Mouse (Mus musculus) c-Kit-positive CD71-negative TER-119-negative erythroid progenitor cells, embryonic 14.5 days (primary cell): ENCODE results near the gene Fbxo11.
"Not testable (repeated sequence)": the region's sequence is repeated elsewhere in the genome, so short reads cannot be mapped to it uniquely, and the experiment has no call there.

Source experiments
- DNase-seq: peaks from one replicate; pipeline ENCODE4 v3.0.0-alpha.2; 2013; ENCODE audit warnings: low read depth

Fbxo11 gene

GRCm38 (mm10) chr17:88067202-88067901, 2.3 kb upstream of the Fbxo11 start:
- DNase-seq = no peak

DNA sequence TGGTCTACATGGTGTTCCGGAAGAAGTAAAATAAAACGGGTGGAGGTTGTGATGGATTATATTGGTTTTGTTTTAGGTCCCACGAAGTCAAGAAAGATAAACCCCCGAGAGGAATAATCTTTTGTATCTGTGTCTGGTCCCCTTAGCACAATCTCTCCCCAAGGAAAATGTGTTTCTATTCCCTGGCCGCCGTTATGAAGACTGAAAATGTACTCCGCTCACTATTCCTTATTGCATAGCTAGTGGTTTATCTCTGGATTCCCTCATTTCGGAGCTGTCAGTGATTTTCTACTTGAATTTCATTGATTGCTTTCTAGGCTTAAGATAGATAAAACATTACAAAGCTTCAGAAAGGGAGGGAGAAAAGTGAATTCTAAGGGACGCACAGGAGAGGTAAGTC, 1.7 kb upstream of the Fbxo11 start:
- DNase-seq = no peak

- DNase-seq = peak; percentile 85
Measured at GRCm38 (mm10) chr17:88065801-88066646, 933 bp upstream of the Fbxo11 start.

- DNase-seq = no peak
Measured at GRCm38 (mm10) chr17:88064347-88065030, 602 bp downstream of the Fbxo11 start.

DNA sequence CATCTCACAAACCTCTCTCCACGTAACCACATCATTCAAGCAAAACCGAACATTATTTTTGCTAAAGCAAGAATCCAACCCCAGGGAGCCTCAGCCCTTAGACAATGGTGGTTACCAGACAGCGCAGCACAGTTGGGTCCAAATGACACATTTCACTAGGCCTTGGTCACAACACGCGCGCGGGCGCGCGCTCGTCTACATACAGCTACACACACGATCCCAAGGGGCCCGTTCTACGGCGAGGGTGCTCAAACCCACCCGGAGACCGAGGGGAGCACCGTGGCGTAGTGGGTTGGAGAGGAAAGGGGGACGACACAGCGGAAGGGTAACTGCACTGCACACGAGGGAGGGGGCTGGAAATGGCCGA, 1.1 kb downstream of the Fbxo11 start:
- no peak for DNase-seq

- no peak for DNase-seq
Measured at GRCm38 (mm10) chr17:88062860-88063580, 2.1 kb downstream of the Fbxo11 start.

- no peak for DNase-seq
Measured at GRCm38 (mm10) chr17:88061942-88062341, 3.1 kb downstream of the Fbxo11 start.

GRCm38 (mm10) chr17:88058280-88058679, 6.8 kb downstream of the Fbxo11 start:
- DNase-seq = no peak

- no peak for DNase-seq
Measured at GRCm38 (mm10) chr17:88057846-88058245, 7.2 kb downstream of the Fbxo11 start.

DNA sequence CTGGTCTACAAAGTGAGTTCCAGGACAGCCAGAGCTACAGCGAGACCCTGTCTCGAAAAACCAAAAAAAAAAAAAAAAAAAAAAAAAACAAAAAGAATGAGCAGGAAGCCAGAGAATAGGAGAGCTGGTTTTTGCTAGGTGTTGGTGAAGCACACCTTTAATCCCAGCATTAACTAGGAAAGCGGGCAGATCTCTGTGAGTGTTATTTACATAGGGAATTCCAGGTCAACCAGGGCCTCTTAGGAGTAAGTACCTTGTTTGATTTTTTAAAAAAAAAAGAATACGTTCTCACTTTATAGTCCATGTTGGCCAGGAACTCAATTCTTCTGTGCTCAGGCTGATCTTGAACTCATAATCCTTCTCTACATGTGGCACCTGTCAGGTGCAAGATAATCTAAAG, 13.4 kb downstream of the Fbxo11 start:
- no peak for DNase-seq

DNA sequence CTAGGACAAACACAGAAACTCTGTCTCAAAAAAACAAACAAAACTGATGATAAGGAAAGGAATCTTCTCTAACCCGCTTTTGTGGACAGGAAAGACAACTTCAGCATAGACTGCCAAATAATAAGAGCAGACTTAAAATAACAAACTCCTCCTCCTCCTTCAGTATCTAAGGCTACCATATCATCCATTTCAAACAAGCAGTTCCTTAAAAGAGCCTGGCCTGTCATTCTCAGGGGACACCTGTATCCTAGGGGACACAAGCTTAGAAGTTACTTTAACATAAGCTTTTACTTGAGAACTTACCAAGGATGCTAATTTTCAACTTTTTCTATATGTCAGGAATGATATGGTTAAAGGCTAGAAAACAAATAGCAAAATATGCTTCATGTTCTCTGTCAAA, 14.2 kb downstream of the Fbxo11 start:
- DNase-seq = no peak

- no peak for DNase-seq
Measured at GRCm38 (mm10) chr17:88050318-88050717, 14.8 kb downstream of the Fbxo11 start.

DNA sequence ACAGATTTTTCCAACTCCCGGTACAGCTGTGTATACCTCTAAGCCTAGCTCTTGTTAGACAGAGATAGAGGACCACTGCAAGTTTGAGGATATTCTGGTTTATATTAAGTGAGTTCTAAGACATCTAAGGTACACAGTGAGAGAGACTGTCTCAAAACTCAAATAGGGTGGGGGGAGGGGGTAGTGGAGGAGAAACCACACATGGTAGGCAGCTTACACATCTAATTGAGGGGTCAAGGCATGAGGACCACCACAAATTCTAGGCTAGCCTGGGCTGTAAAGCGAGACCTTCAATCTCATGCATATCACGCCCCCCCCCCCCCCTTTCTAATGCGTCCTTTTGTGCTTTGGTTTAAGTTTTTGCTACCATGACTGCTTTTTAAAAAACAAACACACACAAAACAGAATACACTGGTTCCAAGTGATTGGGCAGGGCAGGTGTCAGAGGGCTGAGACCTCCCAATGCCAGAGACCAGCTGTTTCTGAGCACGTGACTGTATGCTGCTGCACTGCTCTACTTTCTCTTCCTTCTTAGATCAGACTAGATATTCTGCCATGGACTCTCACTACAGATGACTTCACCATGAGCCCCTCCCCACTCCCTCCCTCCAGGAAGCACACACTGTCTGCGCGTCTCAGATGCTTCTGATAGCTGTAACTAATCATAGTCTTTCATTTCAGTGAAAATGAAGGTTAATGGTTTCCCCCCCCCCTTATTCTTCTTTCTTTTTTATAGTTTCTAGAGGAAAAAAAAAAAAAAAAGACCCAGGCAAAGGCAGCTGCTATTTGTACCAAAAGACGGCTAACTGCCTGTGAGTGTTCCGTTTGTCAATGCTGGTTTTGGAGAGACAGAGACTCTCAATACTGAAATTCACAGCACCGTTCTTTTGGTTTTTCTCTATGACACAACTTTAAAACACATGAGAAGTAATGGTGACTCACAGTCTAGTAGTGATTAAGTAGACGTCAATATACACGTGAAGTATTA, 22.7 kb downstream of the Fbxo11 start:
- no peak for DNase-seq

DNA sequence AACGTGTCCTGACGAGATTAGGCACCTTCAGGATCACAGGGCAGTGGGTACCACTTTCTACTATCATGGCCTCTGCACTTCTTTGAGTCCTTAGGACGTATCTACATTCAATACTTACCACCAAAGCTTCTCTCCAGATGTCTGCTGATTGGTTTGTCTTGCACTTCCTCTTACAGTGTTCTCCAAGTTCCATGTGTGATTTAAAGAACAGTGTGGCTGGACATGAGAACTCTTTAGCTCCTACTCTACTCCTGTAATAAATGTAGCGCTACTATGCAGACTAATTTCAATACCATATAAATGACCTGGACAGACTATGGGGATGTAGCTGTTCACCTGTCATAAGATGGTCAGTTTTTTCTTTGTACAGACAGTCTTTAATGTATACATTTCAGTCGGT, 24.3 kb downstream of the Fbxo11 start:
- DNase-seq = no peak

DNA sequence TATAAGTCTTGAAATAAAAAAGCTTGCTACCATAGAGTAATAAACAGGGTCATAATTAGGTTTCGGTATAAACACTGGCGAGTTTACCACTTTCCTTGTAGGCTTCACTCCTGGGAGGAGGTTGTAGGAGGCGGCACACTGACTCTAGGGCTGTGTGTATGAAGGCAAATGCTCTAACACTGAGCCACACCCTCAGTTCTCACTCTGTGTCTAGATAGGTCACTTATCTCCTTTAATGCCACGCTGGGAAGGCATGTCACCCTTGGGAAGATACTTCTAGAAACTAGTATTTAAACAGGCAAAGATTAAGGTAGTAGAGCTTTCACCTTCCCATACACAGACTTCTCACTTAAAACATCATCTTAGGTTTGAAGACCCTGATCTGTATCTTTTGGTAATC, 30.7 kb downstream of the Fbxo11 start:
- DNase-seq = no peak

DNA sequence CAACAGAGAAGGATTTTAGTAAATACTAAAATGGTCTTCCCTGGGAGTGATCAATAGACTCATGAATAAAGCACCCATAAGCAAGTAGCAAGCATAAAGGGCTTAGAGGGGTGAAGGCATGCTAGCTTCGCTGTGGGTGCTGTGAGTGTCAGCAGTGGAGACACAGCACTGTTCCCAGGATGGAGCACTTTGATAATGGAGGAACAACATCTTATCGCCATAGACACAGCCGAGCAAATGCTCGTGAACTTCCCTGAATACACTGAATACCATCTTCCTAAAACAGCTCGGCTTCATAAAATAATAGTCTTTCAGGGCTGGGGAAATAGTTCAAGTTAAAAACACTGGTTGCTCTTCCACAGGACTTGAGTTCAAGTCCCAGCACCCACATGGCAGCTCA, 33.3 kb downstream of the Fbxo11 start:
- no peak for DNase-seq

DNA sequence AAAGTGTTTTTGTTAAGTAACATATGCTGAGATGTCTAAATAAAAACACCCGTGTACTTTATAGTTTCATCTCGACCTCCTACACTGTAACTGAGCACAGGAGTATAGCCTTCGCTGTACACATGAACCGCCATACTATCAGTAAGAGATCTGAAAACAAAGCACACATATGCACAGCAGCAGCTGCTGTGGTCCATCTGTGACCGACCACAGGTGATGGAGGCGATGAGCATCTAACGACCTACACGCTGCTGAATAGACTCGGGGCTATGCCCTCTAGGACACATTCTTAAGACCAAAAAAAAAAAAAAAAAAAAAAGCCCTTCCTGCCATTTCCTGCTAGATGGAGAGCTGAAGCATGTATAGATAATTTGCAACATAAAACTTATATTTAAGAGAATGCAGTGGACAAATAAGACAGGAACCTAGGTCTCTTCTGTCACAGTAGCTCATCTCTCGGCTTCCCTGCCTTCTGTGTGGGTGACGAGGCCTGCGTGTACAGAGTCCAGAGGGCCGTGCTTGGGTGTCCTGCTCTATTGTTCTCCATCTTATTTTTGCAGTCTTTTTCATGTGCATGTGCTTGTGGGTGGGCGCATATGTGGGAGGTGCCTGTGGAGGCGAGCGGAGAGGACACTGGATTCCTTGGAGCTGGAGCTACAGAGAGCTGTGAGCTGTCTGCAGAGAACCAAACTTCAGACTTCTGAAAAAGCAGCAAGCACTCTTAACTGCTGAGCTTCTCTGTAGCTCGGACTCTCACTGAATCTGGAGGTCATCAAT, 35.7 kb downstream of the Fbxo11 start:
- DNase-seq = no peak

DNA sequence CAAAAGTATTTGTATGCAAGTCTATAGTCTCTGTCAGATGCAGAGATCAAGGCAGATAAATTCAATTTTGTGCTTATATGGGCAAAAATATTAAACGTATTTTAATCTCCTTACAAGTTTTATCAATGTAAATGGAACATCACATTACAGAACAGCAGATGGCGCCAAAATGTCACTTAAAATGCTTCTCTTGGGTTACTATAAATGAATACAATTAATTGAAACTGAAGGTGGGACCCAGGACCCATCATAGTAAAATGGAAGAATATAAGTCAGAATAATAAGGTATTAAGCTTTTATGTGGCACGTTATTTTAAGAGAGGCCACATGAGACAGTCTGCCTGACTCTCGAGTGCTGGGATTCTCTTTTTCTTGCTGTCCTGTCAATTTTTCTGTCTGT, 39.9 kb downstream of the Fbxo11 start:
- DNase-seq = peak; percentile 49

DNA sequence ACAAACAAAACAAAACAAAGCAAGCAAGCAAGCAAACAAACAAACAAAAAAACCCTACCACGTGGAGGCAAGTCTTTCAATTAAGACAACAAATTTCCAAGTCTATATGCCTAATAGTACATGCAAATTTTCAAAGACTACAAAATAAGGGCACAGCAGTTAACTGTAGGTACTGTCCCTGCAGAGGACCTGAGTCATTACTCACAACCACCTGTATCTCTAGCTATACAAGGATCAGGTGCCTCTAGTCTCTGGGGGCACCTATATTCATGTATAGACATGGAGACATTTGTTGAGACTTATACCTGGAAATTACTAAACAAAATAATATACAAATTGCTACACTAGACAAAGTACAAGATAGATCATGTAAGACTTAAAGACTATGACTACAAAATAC, 41.2 kb downstream of the Fbxo11 start:
- no peak for DNase-seq

- not testable (repeated sequence) for DNase-seq
Measured at GRCm38 (mm10) chr17:88016027-88016426, 49.1 kb downstream of the Fbxo11 start.
